Mouse (Mus musculus): Measurements from ENCODE around the gene Adcy5. TPM values are rescaled to one million over a fixed set of nuclear protein-coding genes. Genes with fewer than 3 reads are reported as not detected.
A peak's percentile ranks its signal among the peaks of the same experiment; 100 is the strongest.

Adcy5 gene
- 10 to 100 TPM; 48.4 to 52.4 TPM for total RNA-seq (2021)
- long read RNA-seq, experiment 1, full-length matches to known transcripts, result 18 of 36 reads
- long read RNA-seq, experiment 1, partial matches to known transcripts, result 12 of 36 reads
- long read RNA-seq, experiment 1, other reads (novel, unspliced or antisense), result 6 of 36 reads
- long read RNA-seq, experiment 2, full-length matches to known transcripts, result 9 of 21 reads
- long read RNA-seq, experiment 2, partial matches to known transcripts, result 9 of 21 reads
- long read RNA-seq, experiment 2, other reads (novel, unspliced or antisense), result 3 of 21 reads

DNA sequence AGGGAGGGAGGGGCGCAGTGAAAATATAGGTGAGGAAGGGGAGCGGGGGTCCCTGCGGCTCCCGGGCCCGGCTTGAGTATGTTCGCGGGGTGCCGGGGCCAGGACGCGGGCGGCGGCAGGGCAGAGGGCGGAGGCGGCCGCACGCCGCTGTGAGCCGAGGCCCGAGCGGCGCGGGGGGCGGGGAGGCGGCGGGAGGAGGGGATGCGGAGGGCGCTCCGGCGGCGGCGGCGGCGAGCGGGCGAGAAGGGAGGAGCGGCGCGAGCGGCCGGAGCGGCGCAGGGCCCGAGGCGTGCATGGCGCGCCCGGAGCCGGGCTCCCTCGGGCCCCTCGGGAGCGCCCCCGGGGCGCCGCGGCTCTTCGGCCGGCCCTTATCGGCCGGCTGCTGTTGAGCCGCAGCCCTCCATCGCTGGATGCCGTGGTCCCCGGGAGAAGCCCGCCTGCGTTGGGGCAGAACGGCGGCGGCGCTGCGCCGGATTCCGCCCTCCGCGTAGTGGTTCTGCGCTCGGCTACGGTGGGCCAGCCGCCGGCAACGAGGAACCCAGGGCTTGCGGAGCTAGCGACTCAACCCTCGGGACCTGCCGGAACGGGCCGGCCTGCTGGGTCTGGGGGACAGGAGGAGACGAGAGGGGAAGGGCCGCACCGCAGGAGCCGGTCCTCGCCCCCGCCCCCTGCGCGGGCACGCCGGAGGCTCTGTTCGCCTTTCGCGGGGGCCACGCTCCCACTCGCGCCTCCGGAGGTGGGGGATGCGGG is at the start of gene Adcy5:
Gene Adcy5 (plus strand): TSS at position 237 of the 750 bp plus-strand sequence.
- DNase-seq, result peak; percentile 35 to 51

DNA sequence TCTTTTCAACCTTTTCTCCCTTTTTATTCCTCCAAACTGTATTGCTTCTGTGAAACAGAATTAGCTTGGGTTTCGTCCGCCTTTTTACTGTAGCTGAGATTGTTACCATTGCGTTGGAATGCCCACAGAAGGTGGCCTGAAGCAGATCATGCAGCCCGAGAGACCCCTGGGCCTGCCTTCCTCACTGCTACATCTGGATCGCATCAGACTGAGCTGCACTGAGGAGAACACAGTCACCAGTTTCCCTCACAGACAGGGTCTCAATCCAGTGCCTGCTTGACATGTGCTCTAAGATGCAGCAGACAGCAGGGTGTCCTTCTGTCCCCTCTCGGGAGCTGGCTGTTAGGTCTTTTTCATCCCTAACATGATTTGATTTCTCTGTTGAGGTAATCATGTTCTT is 46.7 kb upstream of the Adcy5 start:
- no peak for DNase-seq

DNA sequence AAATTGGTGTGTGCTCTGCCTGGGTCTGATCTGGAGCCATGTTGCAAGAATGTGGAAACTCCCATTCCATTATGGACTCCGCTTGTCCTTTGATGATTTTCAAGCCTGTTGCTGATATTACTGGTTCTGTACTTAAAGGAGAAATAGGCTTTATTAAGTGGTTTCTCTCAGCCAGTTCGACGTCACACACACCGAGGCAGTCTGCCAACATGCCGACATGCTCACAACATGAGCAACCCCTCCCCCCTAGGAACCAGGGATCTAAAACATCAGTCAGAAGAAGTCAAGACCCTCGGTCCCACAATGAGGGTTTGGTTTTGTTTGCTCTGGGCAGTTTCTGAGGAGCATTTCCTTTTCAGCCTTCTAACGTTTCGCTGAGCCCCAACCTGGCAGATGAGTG is 45.5 kb upstream of the Adcy5 start:
- DNase-seq, result no peak

- no peak for DNase-seq
Observed at GRCm38 (mm10) chr16:35109656-35110291, 44.9 kb upstream of the Adcy5 start.

DNA sequence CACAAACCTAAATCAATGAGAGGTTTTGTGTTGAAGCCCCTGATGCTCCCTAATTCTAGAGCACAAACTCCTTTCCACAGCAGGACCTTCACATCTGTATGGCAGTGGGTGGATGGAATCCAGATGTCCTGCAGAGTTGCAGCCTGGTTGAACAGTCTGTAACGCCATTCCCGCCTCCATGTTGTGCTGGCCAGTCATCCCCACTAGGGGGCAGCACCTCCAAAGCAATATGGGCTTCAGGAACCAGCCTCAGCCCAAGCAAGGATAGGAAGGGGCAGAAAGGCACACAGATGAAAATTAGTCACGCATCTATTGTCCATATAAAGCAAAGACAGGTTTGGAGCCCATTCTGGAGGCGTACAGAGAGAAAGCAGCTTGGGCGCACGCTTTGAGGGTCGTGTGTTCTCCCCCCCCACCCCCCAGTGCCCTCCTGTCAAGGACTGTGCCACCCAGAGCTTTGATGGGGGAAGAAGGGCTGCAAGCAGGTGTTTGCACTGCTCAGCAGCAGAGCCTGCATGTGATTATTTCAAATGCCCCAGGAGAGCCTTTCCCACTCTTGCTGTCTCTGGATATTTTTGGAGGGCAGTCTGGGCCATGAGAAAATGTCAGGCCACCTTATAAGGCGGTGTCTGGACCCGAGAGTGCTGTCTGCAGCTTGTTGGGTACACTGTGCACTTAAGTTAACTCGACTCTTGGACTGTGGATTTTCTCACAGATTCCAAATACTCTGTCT is 44.1 kb upstream of the Adcy5 start:
- DNase-seq, result peak; percentile 76 to 94

DNA sequence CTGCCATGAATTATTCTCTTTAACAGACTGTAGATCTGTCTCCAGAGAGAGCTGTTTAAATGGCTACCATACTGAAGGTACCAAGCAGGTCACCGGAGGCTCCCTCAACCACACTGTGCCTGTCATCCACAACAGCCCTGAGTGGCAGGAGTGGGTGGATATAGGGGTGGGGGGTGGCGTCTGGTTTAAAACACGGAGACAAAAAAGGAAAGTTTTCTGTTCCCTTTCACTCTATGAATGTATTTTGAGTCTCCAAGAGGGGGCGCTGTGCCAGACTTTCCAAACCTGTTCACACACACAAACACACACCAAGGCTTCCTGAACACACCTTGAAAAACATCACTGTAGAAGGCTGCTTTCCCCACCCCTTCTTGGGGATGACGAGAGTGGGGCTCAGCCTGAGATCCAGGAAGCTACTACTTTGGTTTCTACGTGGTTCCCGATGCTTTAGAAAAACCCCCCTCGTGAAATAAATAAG is 43.5 kb upstream of the Adcy5 start:
- peak in 1 of 2 experiments; percentile 28 for DNase-seq

GRCm38 (mm10) chr16:35113496-35113895 is 41.2 kb upstream of the Adcy5 start:
- DNase-seq, result no peak

- DNase-seq, result no peak
Observed at GRCm38 (mm10) chr16:35116328-35116956, 38.2 kb upstream of the Adcy5 start.

GRCm38 (mm10) chr16:35117436-35117835 is 37.2 kb upstream of the Adcy5 start:
- peak; percentile 16 to 18 for DNase-seq

DNA sequence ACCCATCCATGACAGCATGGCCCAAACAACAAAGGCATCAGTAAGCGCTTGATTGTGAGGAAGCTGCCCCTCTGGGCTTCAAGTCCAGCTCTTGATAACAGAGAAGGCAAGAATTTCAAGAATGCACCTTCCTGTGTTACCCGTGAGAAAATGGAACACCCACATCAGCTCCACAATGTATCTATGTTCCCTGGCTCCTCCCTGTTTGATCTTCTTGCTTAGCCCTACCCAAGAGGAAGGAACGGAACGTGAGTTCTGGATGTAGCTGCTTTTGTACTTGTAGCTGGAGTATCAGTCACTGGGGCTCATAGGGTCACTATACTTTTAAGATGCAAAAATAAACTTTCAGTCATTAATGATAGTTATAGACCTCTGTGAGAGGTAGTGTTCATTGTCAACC is 34.1 kb upstream of the Adcy5 start:
- DNase-seq, result no peak

DNA sequence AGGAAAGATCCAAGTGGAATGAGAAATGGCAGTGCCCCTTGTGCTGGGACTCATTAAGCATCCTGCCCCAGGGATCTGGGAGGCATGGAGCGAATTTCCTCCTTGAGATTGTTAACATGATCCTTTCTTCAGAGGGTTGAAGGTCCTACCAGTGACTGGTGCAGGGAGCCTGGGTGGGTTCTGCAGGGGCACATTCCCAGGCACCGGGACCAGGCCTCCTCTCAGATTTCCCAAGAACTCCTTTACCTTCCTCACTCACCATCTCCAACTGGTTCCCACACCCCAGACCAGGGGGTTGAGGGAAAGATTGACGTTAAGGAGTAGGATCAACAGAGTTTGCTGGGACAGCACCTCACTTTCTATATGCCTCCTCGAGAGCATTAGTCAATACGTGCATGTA is 27.4 kb upstream of the Adcy5 start:
- DNase-seq, result no peak

DNA sequence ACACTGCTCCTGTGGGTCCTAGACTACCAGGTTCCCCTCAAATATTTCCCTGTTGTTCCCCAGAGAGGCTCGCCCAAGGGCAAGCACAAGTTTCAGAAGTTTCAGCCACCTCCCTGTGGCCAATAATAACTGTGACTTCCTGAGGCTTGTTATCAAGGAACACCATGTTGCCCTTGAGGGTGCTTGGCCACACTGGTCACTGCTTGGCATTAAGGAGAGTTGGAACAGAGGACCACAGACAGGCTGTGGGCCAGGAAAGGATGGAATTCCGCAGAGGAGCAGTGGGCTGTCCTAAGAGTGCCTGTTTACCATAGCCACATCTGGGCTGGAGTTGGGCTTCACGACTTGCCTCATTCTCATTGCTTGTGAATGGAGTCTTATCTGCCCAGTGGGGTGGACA is 24.5 kb upstream of the Adcy5 start:
- DNase-seq, result peak; percentile 69 to 83

DNA sequence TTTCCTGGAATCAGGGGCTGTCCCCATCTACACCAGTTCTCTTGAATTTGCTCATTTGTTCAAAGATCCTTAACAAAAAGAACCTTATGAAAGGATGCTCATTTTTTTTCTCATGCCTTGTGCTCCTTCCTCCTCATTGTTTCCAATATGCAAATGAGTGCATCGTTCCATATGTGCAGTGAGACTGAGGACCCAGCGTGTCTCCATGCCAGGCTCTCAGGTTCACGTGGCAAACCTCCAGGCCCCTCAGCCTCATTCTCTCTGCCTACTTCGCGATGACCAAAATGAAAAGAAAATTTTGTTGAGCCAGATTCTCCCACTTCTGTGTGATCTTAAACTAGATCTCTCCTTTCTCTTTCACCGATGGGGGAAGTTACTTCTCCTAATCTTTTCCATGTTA is 15.3 kb upstream of the Adcy5 start:
- DNase-seq, result no peak

- no peak for DNase-seq
Observed at GRCm38 (mm10) chr16:35139873-35140619, 14.6 kb upstream of the Adcy5 start.

- DNase-seq, result no peak
Observed at GRCm38 (mm10) chr16:35140620-35140975, 14.1 kb upstream of the Adcy5 start.

GRCm38 (mm10) chr16:35141839-35142238 is 12.8 kb upstream of the Adcy5 start:
- DNase-seq, result no peak

- no peak for DNase-seq
Observed at GRCm38 (mm10) chr16:35146153-35146552, 8.5 kb upstream of the Adcy5 start.

DNA sequence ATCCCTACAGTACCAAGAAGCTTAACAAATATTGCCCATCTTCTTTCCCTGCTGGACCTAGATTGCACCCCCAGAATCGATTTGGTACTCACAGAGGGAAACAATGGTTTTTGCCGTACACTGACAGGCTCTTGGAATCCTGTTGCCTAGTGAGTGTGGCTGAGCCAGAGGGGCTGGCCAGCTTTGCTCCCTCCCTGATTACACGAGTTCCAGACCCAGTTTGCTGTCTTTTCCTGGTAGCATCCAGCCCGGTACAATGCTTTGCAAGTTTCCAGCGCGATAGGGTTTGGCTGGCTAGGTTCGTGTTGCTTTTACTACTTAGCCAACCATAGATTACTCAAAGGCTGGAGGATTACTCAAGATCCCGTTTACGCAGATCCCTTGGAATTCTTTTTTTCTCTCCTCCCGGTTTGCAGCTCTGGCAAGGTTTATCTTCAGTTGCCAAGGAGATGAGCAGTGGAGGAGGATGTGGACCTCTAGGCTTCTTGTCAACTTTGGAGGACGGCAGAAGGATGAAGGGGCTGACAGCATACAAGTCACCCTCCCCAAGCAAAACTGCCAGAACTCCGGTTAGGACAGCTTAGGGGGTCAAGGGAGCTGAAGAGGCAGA is 1.4 kb upstream of the Adcy5 start:
- DNase-seq, result peak; percentile 25 to 38

GRCm38 (mm10) chr16:35154245-35154640 is 434 bp upstream of the Adcy5 start:
- peak; percentile 55 to 57 for DNase-seq

GRCm38 (mm10) chr16:35155391-35156305 is 971 bp downstream of the Adcy5 start:
- peak; percentile 61 to 62 for DNase-seq
